20 mouse cellular contexts compared by ENCODE assay signal in genomic region chr10:128917400-128917799, GRCm38 (mm10). TPM values are rescaled to one million over a fixed set of nuclear protein-coding genes. Genes with fewer than 3 reads are reported as not detected.
DNase-seq lines count a peak whose midpoint lies in the region; ATAC-seq and TF ChIP-seq lines count a peak whose summit lies in the region.
"Had no signal": no experiment of that assay in that cellular context is flagged by ENCODE, and none has a peak within 500 bp of the region (broad histone marks: within the 10 kb centered on the region; RNA-seq: fewer than 3 reads in every experiment).

No protein-coding gene starts in this region.

- no peak for TF ChIP-seq CTCF in gastrocnemius, adult 2 months (IDR thresholded peaks at IDR 0.05)
- no peak for TF ChIP-seq CTCF in embryonic fibroblast, embryonic 13.5 days (IDR thresholded peaks at IDR 0.05; ENCODE audit: borderline replicate concordance, insufficient read depth, low read length)

- H3K9ac ChIP-seq in intestine, embryonic 16.5 days (ENCODE audit: low read depth, low read length), result no peak overlapping the region
- H3K9ac ChIP-seq: embryonic facial prominence, embryonic 12.5 days; embryonic facial prominence, embryonic 15.5 days; forebrain, embryonic 12.5 days; forebrain, embryonic 15.5 days; hindbrain, embryonic 14.5 days had no signal

- no peak overlapping the region for H3K4me3 ChIP-seq in gastrocnemius, adult 2 months
- H3K4me3 ChIP-seq in embryonic fibroblast, embryonic 13.5 days (ENCODE audit: insufficient read depth, low read length), result no peak overlapping the region
- no peak overlapping the region for H3K4me3 ChIP-seq in intestine, embryonic 16.5 days (ENCODE audit: low read length)
- H3K4me3 ChIP-seq: embryonic facial prominence, embryonic 12.5 days; embryonic facial prominence, embryonic 15.5 days; erythroblast, embryonic 14.5 days; forebrain, embryonic 12.5 days; forebrain, embryonic 15.5 days had no signal

- no peak overlapping the region for H3K4me2 ChIP-seq in intestine, embryonic 16.5 days (ENCODE audit: low read depth, low read length)
- H3K4me2 ChIP-seq: embryonic facial prominence, embryonic 12.5 days; embryonic facial prominence, embryonic 15.5 days; forebrain, embryonic 12.5 days; forebrain, embryonic 15.5 days; heart, embryonic 11.5 days; hindbrain, embryonic 14.5 days had no signal

- TF ChIP-seq POLR2A in embryonic fibroblast, embryonic 13.5 days (IDR thresholded peaks at IDR 0.05; ENCODE audit: low read depth, low read length), result 0 out of 2 replicates have a peak, but pooled peaks have one; percentile 10

- H3K9me3 ChIP-seq in intestine, embryonic 16.5 days (ENCODE audit: control insufficient read depth, low read length), result no peaks in the 10 kb centered on the region
- H3K9me3 ChIP-seq: embryonic facial prominence, embryonic 12.5 days; embryonic facial prominence, embryonic 15.5 days; forebrain, embryonic 12.5 days; forebrain, embryonic 15.5 days; hindbrain, embryonic 10.5 days had no signal

- peaks cover 35% of the 10 kb centered on the region for H3K4me1 ChIP-seq in embryonic fibroblast, embryonic 13.5 days (ENCODE audit: control insufficient read depth, insufficient read depth, low read length)
- H3K4me1 ChIP-seq in intestine, embryonic 16.5 days (ENCODE audit: control insufficient read depth, insufficient read depth, low read length), result peaks cover 35% of the 10 kb centered on the region

- peak overlapping the region; percentile 100 for H3K27ac ChIP-seq in gastrocnemius, adult 2 months
- no peak overlapping the region for H3K27ac ChIP-seq in embryonic fibroblast, embryonic 13.5 days (ENCODE audit: insufficient read depth, low read length)
- no peak overlapping the region for H3K27ac ChIP-seq in intestine, embryonic 16.5 days (ENCODE audit: low read length)
- H3K27ac ChIP-seq: embryonic facial prominence, embryonic 12.5 days; forebrain, embryonic 12.5 days; forebrain, embryonic 15.5 days had no signal

- peaks cover 11% of the 10 kb centered on the region; the same call in 1 of the 2 replicates for H3K36me3 ChIP-seq in intestine, embryonic 16.5 days (ENCODE audit: control insufficient read depth, insufficient read depth, low read length)

- H3K27me3 ChIP-seq in intestine, embryonic 16.5 days (replicated peaks; ENCODE audit: control insufficient read depth, insufficient read depth, low read length), result no peaks in the 10 kb centered on the region
- H3K27me3 ChIP-seq: embryonic facial prominence, embryonic 12.5 days; embryonic facial prominence, embryonic 15.5 days; forebrain, embryonic 12.5 days; forebrain, embryonic 15.5 days had no signal

- 88% methylated on average over 6 of the region's 6 CpGs for WGBS in intestine, embryonic 16.5 days

- no peak for DNase-seq in gastrocnemius, adult 2 months
- DNase-seq in gastrocnemius, postnatal 10 days, result no peak
- DNase-seq in brain, adult 2 months (ENCODE audit: low read depth, low spot score), result peak; percentile 43
- DNase-seq in spleen, adult 18-20 months, result no peak
- DNase-seq: adrenal gland, adult 2 months; adrenal gland, postnatal 14 days; cerebellum, postnatal 14 days; gastrocnemius, postnatal 14 days had no signal

- intact Hi-C loops in gastrocnemius, adult 2 months (cut with DNase I), result no loop called here

- no peak for ATAC-seq in intestine, embryonic 16.5 days
- ATAC-seq: CD4-positive, CD25-positive, alpha-beta regulatory T cell, adult 4 months; forebrain, embryonic 15.5 days had no signal

RNA-seq across cellular contexts. Expression of gene Rdh5, which starts 5.3 kb away (rescaled TPM):
- total RNA-seq in gastrocnemius, adult 2 months (2021), result 1 to 10 TPM; 5.1 to 5.2 TPM
- 10 to 100 TPM in 1 of 2 experiments, 1 to 10 TPM in 1; 8.2 to 12.5 TPM for total RNA-seq in gastrocnemius, postnatal 10 days (2021)
- polyA plus RNA-seq in embryonic fibroblast, embryonic 13.5 days (2011; ENCODE audit: insufficient read length, low read depth, missing spikeins), result 5.5 and 7.7 TPM in 2 replicates
- 18.6 and 18.8 TPM in 2 replicates for polyA plus RNA-seq in intestine, embryonic 16.5 days (2015; fragmentation: Nextera tagmentation; extraction: Ambion mirVana)

RNA-seq across cellular contexts. Expression of gene Bloc1s1, which starts 6.4 kb away (rescaled TPM):
- 100 to 1,000 TPM; 137 to 169 TPM for total RNA-seq in gastrocnemius, adult 2 months (2021)
- 100 to 1,000 TPM; 201 to 210 TPM for total RNA-seq in gastrocnemius, postnatal 10 days (2021)
- 80.5 and 91.4 TPM in 2 replicates for polyA plus RNA-seq in embryonic fibroblast, embryonic 13.5 days (2011; ENCODE audit: insufficient read length, low read depth, missing spikeins)
- polyA plus RNA-seq in intestine, embryonic 16.5 days (2015; fragmentation: Nextera tagmentation; extraction: Ambion mirVana), result 208 and 220 TPM in 2 replicates

RNA-seq across cellular contexts. Expression of gene Itga7, which starts 16.2 kb away (rescaled TPM):
- total RNA-seq in gastrocnemius, adult 2 months (2021), result 10 to 100 TPM; 58.4 to 72.9 TPM
- total RNA-seq in gastrocnemius, postnatal 10 days (2021), result 100 to 1,000 TPM; 125 to 127 TPM
- polyA plus RNA-seq in embryonic fibroblast, embryonic 13.5 days (2011; ENCODE audit: insufficient read length, low read depth, missing spikeins), result 16.9 and 22.1 TPM in 2 replicates
- 3.3 and 3.7 TPM in 2 replicates for polyA plus RNA-seq in intestine, embryonic 16.5 days (2015; fragmentation: Nextera tagmentation; extraction: Ambion mirVana)
- total RNA-seq: common myeloid progenitor, adult 5-6 weeks had no signal
- polyA plus RNA-seq: erythroblast, embryonic 14.5 days had no signal

RNA-seq across cellular contexts. Expression of gene Cd63, which starts 16.6 kb away (rescaled TPM):
- total RNA-seq in gastrocnemius, adult 2 months (2021), result 100 to 1,000 TPM; 124 to 132 TPM
- 100 to 1,000 TPM; 198 to 258 TPM for total RNA-seq in gastrocnemius, postnatal 10 days (2021)
- polyA plus RNA-seq in embryonic fibroblast, embryonic 13.5 days (2011; ENCODE audit: insufficient read length, low read depth, missing spikeins), result 686 and 779 TPM in 2 replicates
- polyA plus RNA-seq in intestine, embryonic 16.5 days (2015; fragmentation: Nextera tagmentation; extraction: Ambion mirVana), result 794 TPM in 2 replicates

RNA-seq across cellular contexts. Expression of gene Gdf11, which starts 25.9 kb away (rescaled TPM):
- 1 to 10 TPM; 4.8 to 5.2 TPM for total RNA-seq in gastrocnemius, adult 2 months (2021)
- total RNA-seq in gastrocnemius, postnatal 10 days (2021), result 1 to 10 TPM; 8.2 to 9.5 TPM
- polyA plus RNA-seq in embryonic fibroblast, embryonic 13.5 days (2011; ENCODE audit: insufficient read length, low read depth, missing spikeins), result 16.3 and 19.4 TPM in 2 replicates
- polyA plus RNA-seq in intestine, embryonic 16.5 days (2015; fragmentation: Nextera tagmentation; extraction: Ambion mirVana), result 2.1 and 2.2 TPM in 2 replicates
- total RNA-seq: common myeloid progenitor, adult 5-6 weeks had no signal
- polyA plus RNA-seq: erythroblast, embryonic 14.5 days had no signal
